Mouse (Mus musculus): ENCODE results near the gene Vax2. TPM values are rescaled to one million over a fixed set of nuclear protein-coding genes. Genes with fewer than 3 reads are reported as not detected.
A peak's percentile ranks its signal among the peaks of the same experiment; 100 is the strongest.

Vax2 gene
- total RNA-seq, 2 experiments from 2014 or later, result not detected

GRCm38 (mm10) chr6:83710361-83711066, 550 bp upstream of the Vax2 start:
- ATAC-seq (replicated peaks; ENCODE audit: low FRiP score, poor library complexity, severe bottlenecking), result no peak

GRCm38 (mm10) chr6:83711725-83712475, 836 bp downstream of the Vax2 start:
- no peak for ATAC-seq (replicated peaks; ENCODE audit: low FRiP score, poor library complexity, severe bottlenecking)

GRCm38 (mm10) chr6:83713271-83714136, 2.4 kb downstream of the Vax2 start:
- ATAC-seq (replicated peaks; ENCODE audit: low FRiP score, poor library complexity, severe bottlenecking), result no peak

- no peak for ATAC-seq (replicated peaks; ENCODE audit: low FRiP score, poor library complexity, severe bottlenecking)
Observed at GRCm38 (mm10) chr6:83714221-83715123, 3.4 kb downstream of the Vax2 start.

GRCm38 (mm10) chr6:83715461-83716196, 4.6 kb downstream of the Vax2 start:
- ATAC-seq (replicated peaks; ENCODE audit: low FRiP score, poor library complexity, severe bottlenecking), result no peak

- no peak for ATAC-seq (replicated peaks; ENCODE audit: low FRiP score, poor library complexity, severe bottlenecking)
Observed at GRCm38 (mm10) chr6:83717026-83717425, 6.0 kb downstream of the Vax2 start.

- no peak for ATAC-seq (replicated peaks; ENCODE audit: low FRiP score, poor library complexity, severe bottlenecking)
Observed at GRCm38 (mm10) chr6:83722526-83722925, 11.5 kb downstream of the Vax2 start.

- ATAC-seq (replicated peaks; ENCODE audit: low FRiP score, poor library complexity, severe bottlenecking), result no peak
Observed at GRCm38 (mm10) chr6:83727178-83727577, 16.1 kb downstream of the Vax2 start.

- ATAC-seq (replicated peaks; ENCODE audit: low FRiP score, poor library complexity, severe bottlenecking), result peak; percentile 64; the same call in 1 of the 2 replicates
Observed at GRCm38 (mm10) chr6:83728488-83728887, 17.4 kb downstream of the Vax2 start.

GRCm38 (mm10) chr6:83729350-83729970, 18.4 kb downstream of the Vax2 start:
- no peak for ATAC-seq (replicated peaks; ENCODE audit: low FRiP score, poor library complexity, severe bottlenecking)

GRCm38 (mm10) chr6:83731128-83731527, 20.1 kb downstream of the Vax2 start:
- ATAC-seq (replicated peaks; ENCODE audit: low FRiP score, poor library complexity, severe bottlenecking), result 0 out of 2 replicates have a peak, but pooled peaks have one; percentile 57

GRCm38 (mm10) chr6:83737311-83737710, 26.2 kb downstream of the Vax2 start:
- ATAC-seq (replicated peaks; ENCODE audit: low FRiP score, poor library complexity, severe bottlenecking), result no peak

GRCm38 (mm10) chr6:83738596-83738995, 27.5 kb downstream of the Vax2 start:
- ATAC-seq (replicated peaks; ENCODE audit: low FRiP score, poor library complexity, severe bottlenecking), result no peak

- no peak for ATAC-seq (replicated peaks; ENCODE audit: low FRiP score, poor library complexity, severe bottlenecking)
Observed at GRCm38 (mm10) chr6:83742761-83743160, 31.7 kb downstream of the Vax2 start, which contains the start of gene Atp6v1b1. Atp6v1b1 (plus strand) TSS chr6:83742990.

GRCm38 (mm10) chr6:83743212-83743611, 32.1 kb downstream of the Vax2 start:
- ATAC-seq (replicated peaks; ENCODE audit: low FRiP score, poor library complexity, severe bottlenecking), result no peak

- no peak for ATAC-seq (replicated peaks; ENCODE audit: low FRiP score, poor library complexity, severe bottlenecking)
Observed at GRCm38 (mm10) chr6:83744126-83744525, 33.1 kb downstream of the Vax2 start.

GRCm38 (mm10) chr6:83744557-83744956, 33.5 kb downstream of the Vax2 start:
- no peak for ATAC-seq (replicated peaks; ENCODE audit: low FRiP score, poor library complexity, severe bottlenecking)

- ATAC-seq (replicated peaks; ENCODE audit: low FRiP score, poor library complexity, severe bottlenecking), result no peak
Observed at GRCm38 (mm10) chr6:83745466-83745865, 34.4 kb downstream of the Vax2 start.

All from erythroblast, adult 5-6 weeks (primary cell).